In the genomic region with DNA sequence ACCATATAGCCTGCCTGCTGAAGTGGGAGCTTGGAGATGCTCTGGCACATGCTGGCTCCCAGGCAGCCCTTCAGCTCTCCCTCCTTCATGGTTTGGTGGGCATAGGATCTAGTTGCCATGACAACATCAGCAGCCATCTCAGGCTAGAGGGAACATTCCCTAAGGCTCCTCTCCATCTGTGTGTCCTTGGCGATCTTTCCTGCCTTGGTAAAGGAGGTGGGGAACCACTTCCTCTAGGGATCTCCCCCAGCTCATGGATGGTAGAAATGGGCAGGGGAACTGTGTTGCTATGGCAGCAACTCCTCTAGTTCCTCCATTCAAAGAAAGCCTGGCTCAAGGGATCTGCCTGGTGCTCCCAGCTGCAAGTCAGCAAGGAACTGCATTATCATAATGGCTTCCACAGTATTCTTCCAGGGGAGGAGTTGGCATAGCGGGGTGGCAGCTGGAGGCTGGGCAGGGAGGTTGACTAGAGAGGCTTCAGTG, we compare ENCODE assay signal across 10 mouse cellular contexts.
A peak's percentile ranks its signal among the peaks of the same experiment; 100 is the strongest.
DNase-seq lines count a peak whose midpoint lies in the region; ATAC-seq lines count a peak whose summit lies in the region.
"Had no signal": no experiment of that assay in that cellular context is flagged by ENCODE, and none has a peak within 500 bp of the region (broad histone marks: within the 10 kb centered on the region; RNA-seq: fewer than 3 reads in every experiment).

No protein-coding gene starts in this region.

- WGBS in forebrain, embryonic 10.5 days: 54% methylated on average over 2 of the region's 2 CpGs
- WGBS in hindbrain, embryonic 16.5 days: 18% methylated on average over 2 of the region's 2 CpGs
- 50% methylated on average over 2 of the region's 2 CpGs for WGBS in neural tube, embryonic 12.5 days
- 55% methylated on average over 2 of the region's 2 CpGs for WGBS in kidney, embryonic 15.5 days

- peak; percentile 81 for DNase-seq in brain, adult 2 months (ENCODE audit: low read depth, low spot score)
- DNase-seq in forebrain, embryonic 10.5 days (ENCODE audit: extremely low spot score, low spot score): peak; percentile 17
- DNase-seq in embryo, embryonic 9.5 days (ENCODE audit: extremely low spot score): no peak
- no peak for DNase-seq in gastrocnemius, adult 18-20 months (ENCODE audit: low spot score)
- no peak for DNase-seq in thymus, postnatal 36 days
- DNase-seq: adrenal gland, adult 8-10 months; lung, postnatal 36 days had no signal

- no peak overlapping the region for H3K27ac ChIP-seq in forebrain, embryonic 10.5 days
- H3K27ac ChIP-seq in hindbrain, embryonic 16.5 days (ENCODE audit: low read depth, low read length): peak overlapping the region; percentile 59
- no peak overlapping the region for H3K27ac ChIP-seq in neural tube, embryonic 12.5 days
- H3K27ac ChIP-seq in kidney, embryonic 15.5 days: no peak overlapping the region

- no peaks in the 10 kb centered on the region for H3K9me3 ChIP-seq in forebrain, embryonic 10.5 days
- H3K9me3 ChIP-seq in hindbrain, embryonic 16.5 days (ENCODE audit: control insufficient read depth, low read length): no peaks in the 10 kb centered on the region
- H3K9me3 ChIP-seq in neural tube, embryonic 12.5 days: no peaks in the 10 kb centered on the region
- H3K9me3 ChIP-seq in kidney, embryonic 15.5 days (replicated peaks): no peaks in the 10 kb centered on the region

- ATAC-seq in hindbrain, embryonic 16.5 days: peak; percentile 95
- ATAC-seq in neural tube, embryonic 12.5 days (ENCODE audit: low FRiP score, low read depth): peak; percentile 80
- no peak for ATAC-seq in kidney, embryonic 15.5 days (replicated peaks; ENCODE audit: low FRiP score)

- no peak overlapping the region for H3K4me2 ChIP-seq in hindbrain, embryonic 16.5 days (ENCODE audit: low read length)
- H3K4me2 ChIP-seq in neural tube, embryonic 12.5 days (replicated peaks): no peak overlapping the region
- H3K4me2 ChIP-seq in kidney, embryonic 15.5 days: no peak overlapping the region

- peaks cover 6% of the 10 kb centered on the region for H3K4me1 ChIP-seq in forebrain, embryonic 10.5 days
- H3K4me1 ChIP-seq in hindbrain, embryonic 16.5 days (ENCODE audit: control insufficient read depth, insufficient read depth, low read depth, low read length): peaks cover 6% of the 10 kb centered on the region
- no peaks in the 10 kb centered on the region for H3K4me1 ChIP-seq in neural tube, embryonic 12.5 days
- no peaks in the 10 kb centered on the region for H3K4me1 ChIP-seq in kidney, embryonic 15.5 days

- H3K27me3 ChIP-seq in forebrain, embryonic 10.5 days (ENCODE audit: poor library complexity, severe bottlenecking): no peaks in the 10 kb centered on the region
- no peaks in the 10 kb centered on the region for H3K27me3 ChIP-seq in hindbrain, embryonic 16.5 days (replicated peaks; ENCODE audit: control insufficient read depth, insufficient read depth, low read length)
- no peaks in the 10 kb centered on the region for H3K27me3 ChIP-seq in neural tube, embryonic 12.5 days (replicated peaks)
- no peaks in the 10 kb centered on the region for H3K27me3 ChIP-seq in kidney, embryonic 15.5 days

- H3K9ac ChIP-seq in hindbrain, embryonic 16.5 days (ENCODE audit: low read depth, low read length): no peak overlapping the region
- no peak overlapping the region for H3K9ac ChIP-seq in neural tube, embryonic 12.5 days
- no peak overlapping the region for H3K9ac ChIP-seq in kidney, embryonic 15.5 days

- no peaks in the 10 kb centered on the region for H3K36me3 ChIP-seq in forebrain, embryonic 10.5 days (replicated peaks)
- H3K36me3 ChIP-seq in hindbrain, embryonic 16.5 days (ENCODE audit: control insufficient read depth, insufficient read depth, low read length): no peaks in the 10 kb centered on the region
- H3K36me3 ChIP-seq in neural tube, embryonic 12.5 days: no peaks in the 10 kb centered on the region
- no peaks in the 10 kb centered on the region for H3K36me3 ChIP-seq in kidney, embryonic 15.5 days

- no peak overlapping the region for H3K4me3 ChIP-seq in forebrain, embryonic 10.5 days
- H3K4me3 ChIP-seq in hindbrain, embryonic 16.5 days (ENCODE audit: low read length): no peak overlapping the region
- H3K4me3 ChIP-seq in neural tube, embryonic 12.5 days: no peak overlapping the region
- H3K4me3 ChIP-seq in kidney, embryonic 15.5 days (replicated peaks): no peak overlapping the region

Comparison
In these comparisons a context has a peak if more than half of its experiments do, and no peak if none do; other contexts are left out.
1. DNase-seq: peak in brain, adult 2 months (single experiment) and forebrain, embryonic 10.5 days (single experiment); none in embryo, embryonic 9.5 days (single experiment), gastrocnemius, adult 18-20 months (single experiment) and thymus, postnatal 36 days (0 of 2).